Mouse (Mus musculus) adrenal gland, postnatal 10 days (tissue): ENCODE results near the gene Iqschfp. TPM values are rescaled to one million over a fixed set of nuclear protein-coding genes. Genes with fewer than 3 reads are reported as not detected.
A peak's percentile ranks its signal among the peaks of the same experiment; 100 is the strongest.

ENCODE experiments used
- DNase-seq: peaks from one replicate; pipeline ENCODE4 v3.0.0; 2021; ENCODE audit warnings: mixed read lengths
- total RNA-seq, 2 experiments: library from RNA; stranded (reverse); gene quantifications; 2 replicates each; pipeline ENCODE4 v1.2.3; 2021

Gene Iqschfp
- total RNA-seq, 2 experiments from 2014 or later = not detected

DNA sequence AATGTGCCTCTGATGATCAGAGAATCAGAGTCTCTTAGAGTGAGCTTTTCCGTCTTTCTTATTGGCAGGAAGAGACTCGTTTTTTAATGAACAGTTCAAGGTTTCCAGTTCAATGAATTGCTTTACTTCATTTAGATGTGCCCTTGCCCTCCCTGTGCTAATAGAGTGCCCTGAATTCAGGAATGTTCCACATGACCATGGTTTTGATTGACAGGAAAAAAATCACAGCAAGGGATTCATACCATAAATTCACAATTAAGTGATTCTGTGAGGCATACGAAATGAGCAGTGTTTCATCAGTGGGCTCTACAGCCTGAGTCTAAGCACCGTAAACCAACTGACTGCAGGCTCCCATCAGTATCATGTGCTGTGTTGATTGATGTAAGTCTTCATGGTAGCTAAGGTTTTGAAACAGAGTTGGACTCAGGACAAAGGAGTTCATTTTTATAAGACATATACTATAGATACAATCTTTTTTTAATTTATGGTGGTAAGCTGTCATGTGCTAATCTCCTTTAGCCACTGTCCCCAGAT is 312.0 kb downstream of the Iqschfp start:
- DNase-seq = no peak

GRCm38 (mm10) chr3:68210422-68210821 is 318.4 kb downstream of the Iqschfp start:
- DNase-seq = no peak

GRCm38 (mm10) chr3:68221452-68221851 is 329.4 kb downstream of the Iqschfp start:
- no peak for DNase-seq

DNA sequence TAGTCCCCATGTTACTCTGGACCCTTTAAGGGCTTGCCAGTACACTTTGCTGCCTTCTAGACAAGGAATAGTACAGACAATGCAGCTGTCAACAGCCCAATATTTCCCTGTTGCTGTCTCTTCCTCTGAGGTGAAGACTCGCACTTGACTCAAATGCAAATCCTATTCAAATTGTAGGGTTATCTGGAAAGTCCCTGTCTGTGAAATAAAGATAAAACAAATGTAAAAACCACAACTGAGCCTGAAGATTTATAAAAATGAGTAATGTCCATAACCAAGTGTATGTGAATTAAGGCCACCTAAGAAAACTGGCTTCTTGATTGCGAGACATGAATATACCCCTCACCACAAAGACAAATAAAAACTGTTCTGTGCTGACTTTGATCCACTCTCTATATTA is 347.9 kb downstream of the Iqschfp start:
- DNase-seq = no peak

DNA sequence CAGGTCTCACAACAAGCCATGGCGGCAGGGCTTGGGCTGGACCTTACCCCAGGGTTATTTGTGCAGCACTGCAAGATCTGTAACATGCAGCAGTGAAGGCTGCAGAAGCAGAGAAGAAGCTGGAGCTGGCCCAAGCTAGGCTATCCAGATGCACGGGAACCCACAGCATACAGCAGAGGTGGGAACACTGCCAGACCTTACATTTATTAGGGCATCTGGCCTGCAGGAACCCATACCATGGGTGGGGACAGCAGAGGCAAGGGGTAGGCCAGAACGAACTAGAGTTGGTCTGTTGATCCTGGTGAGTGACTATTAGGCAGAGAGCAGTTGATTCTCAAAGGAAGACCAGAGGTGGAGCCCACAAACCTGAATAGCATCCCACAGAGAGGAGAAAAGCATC is 351.2 kb downstream of the Iqschfp start:
- no peak for DNase-seq

DNA sequence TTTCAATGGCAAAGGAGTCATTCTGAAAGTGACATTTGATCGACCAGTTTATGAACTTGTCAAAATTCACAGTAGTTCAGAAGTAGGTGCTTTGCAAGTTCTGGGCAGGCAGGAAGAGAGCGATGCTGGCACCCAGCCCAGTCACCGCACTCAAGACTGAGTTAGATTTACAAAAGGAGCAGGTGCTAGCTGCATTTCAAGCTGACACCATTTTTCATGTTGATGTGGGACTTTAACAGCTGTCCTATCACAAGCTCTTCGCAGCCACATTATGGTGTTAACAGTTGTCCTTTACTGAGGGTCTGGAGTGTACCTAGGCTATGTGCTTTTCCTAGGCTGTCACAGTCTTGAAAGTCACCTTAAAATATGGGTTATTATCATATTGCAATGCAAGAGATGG is 354.1 kb downstream of the Iqschfp start:
- no peak for DNase-seq

DNA sequence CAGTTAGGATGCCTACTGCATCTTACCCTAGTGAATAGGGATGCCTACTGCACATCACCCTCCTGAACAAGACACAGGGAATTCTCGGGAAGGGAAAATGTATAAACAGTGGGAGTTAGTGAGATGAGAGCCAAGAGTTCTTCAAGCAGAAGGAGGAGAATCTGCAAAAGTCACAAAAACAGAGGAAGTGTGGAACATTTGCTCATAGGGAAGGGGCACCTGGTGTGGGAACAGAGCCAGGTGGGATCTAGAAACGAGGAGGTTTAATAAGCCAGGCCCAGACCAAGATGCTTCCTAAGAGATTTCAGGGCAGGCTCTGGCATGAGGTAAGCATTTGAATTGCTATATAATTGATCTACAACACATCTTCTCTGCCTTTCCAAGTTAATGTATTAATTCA is 358.6 kb downstream of the Iqschfp start:
- DNase-seq = no peak

DNA sequence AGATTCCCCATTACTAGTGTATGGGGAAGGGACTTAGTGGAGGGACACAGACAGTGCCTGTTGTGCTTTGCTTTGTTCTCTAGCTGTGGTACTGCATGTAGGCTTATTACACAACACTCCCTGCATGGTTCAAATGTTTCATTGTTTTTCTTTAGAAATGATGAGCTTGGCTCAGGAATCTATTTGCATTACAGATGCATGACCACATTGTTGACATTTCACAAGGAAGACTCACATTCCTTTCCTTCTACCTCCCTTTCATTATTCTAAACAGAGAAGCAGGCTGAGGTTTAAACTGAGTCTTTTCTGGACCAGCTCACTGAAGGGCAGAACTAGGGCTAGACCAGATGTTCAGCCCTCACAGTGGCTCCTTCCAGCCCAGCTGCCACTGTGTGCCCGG is 360.3 kb downstream of the Iqschfp start:
- no peak for DNase-seq

GRCm38 (mm10) chr3:68262304-68262703 is 370.3 kb downstream of the Iqschfp start:
- peak; percentile 3 for DNase-seq

- no peak for DNase-seq
Measured at GRCm38 (mm10) chr3:68267905-68268304, 375.9 kb downstream of the Iqschfp start.

DNA sequence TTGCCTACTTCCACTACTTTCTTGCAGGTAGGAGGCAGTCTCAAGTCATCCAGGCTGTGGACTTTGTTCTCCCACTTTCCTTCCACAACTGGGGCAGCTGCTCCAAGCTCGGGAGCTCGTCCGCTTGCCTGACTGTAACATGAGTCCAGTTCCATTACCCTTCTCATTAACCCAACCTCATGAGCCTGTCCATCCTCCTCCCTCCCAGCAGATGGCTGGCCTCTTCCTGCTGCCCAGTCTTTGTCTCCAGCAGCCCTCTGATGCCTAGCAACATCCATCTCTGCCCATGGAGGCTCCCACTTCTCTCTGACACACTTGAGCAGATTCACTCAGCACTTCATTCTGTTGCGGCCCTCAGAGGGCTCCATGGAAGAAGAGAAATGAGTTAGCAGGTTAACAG is 377.2 kb downstream of the Iqschfp start:
- no peak for DNase-seq

DNA sequence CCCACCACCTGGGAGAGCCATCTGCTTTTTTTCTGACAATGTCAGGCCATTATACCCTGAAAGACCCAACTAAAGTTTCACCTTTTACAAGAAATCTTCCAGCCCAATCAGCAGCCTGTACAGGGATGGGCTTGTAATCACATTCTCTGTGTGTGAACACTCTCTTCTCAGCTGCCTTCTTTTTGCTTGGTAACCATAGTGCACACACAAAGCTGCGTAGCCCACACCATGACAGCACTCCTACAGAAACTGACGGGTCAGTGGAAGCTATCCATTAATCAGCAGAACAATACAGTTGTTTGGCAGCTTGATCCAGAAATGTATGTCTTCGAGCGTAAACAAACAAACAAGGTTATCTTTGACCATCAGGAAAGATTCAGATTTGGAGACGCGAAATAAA is 378.2 kb downstream of the Iqschfp start:
- no peak for DNase-seq

GRCm38 (mm10) chr3:68271457-68271856 is 379.4 kb downstream of the Iqschfp start:
- no peak for DNase-seq

DNA sequence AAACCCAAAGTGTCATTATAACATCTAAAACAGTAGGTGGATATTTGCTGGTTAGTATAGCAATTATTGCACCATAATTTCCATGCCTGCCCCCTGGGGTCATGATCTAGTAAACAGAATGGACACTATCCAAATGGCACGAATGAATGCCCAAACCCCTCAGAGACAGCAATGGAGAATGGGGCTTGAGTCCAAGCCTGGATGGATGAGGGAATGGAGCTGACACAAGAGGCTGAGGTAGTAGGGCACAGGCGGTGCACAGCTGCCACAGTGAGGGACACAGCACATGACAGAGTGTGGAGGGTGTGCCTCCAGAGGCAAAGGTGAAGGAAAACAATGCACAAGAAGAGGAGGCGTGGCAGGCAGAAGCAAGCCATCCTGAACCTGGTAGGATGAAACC is 379.8 kb downstream of the Iqschfp start:
- peak; percentile 20 for DNase-seq

GRCm38 (mm10) chr3:68282844-68283594 is 391.0 kb downstream of the Iqschfp start:
- DNase-seq = no peak

DNA sequence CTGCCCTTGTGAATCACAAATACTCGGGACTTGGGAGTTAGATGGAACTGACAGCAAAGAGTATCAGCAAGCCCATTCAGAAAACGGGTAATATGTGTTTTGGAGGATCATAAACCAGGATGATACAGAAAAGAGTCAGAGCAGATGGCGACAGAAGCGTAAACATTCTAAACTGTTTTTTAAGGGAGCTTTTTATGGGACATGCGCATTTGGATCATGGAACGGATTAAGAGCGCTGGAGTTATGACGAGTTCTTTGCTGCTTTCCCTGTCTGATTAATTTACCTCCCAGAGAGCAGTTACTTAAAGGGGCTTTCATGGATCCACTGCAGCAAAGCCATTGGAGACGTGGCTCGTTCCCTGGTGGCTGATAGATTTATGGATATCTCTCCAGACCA is 391.6 kb downstream of the Iqschfp start:
- no peak for DNase-seq

DNA sequence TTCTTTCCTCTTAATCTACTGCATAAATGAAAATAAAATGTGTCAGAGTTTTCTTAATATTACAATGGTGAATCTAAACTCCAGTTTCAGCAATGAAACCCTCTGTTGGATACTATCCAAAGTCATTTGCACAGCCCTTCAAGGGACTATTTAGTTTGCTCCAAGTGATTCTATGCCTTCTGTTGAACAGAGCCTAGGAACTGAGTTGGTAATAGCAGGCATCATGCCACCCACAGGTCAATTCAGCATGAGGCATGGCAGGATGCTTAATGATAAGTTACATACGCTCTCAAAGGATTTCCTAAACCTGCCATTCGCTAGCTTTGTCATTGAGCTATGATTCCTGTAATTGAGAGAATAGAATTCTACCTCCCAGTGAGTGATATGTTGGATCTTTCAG is 392.5 kb downstream of the Iqschfp start:
- DNase-seq = no peak

GRCm38 (mm10) chr3:68296752-68297151 is 404.7 kb downstream of the Iqschfp start:
- DNase-seq = no peak

DNA sequence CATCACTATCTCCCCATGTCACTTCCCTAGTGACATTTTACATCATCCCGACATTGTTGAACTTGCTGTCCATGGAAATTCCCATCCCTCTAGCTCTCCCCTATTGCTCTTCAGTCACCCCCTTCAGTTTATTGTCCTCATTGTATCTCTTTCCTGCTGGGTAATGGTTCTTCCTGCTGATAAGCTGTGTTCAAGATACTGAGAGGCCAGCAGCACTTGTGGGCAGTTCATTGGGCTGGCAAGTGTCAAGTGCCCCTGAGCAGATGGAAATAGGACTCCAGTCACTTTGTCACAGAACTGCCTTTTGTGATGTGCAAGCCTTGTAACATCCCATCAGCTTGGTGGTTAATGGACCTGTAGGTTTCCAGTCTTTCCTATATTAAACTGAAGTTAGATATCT is 413.6 kb downstream of the Iqschfp start:
- no peak for DNase-seq

DNA sequence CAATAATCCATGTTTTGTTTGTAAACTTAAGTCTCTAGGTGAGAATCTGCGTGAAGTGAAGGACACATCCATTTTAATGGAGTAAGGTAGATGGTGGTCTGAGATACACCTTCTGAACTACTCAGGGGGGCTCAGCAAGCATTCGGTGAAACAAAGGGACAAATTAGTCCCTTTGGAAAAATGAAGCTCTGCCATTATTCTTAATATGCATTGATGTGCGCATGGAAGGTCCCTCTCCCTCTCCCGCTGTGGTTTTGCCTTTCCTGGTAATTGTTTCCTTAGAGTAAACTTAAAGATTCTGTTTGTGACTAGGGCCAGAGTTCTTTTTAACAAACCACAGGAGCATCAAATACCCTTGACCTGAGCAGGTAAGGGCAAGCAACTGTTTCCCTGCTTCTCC is 414.7 kb downstream of the Iqschfp start:
- no peak for DNase-seq

DNA sequence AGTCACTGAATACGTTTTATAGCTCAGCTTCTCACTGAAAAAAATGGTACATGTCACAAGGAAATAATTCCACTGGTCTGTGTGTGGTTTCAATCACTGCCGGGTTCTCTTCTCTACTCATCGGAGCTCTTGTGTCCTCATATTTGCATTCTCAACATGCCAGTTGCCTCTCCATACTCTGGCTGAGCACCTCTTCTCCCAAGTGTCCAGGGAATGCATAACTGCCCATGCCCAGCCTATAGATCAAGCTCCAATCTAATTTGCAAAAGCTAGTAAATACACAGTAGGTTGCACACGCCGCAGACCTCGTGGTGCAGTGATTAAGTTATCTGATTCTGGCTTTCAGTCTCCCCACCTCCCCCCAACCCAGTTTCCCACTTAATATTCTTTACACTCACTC is 433.5 kb downstream of the Iqschfp start:
- DNase-seq = no peak

GRCm38 (mm10) chr3:68332515-68332914 is 440.5 kb downstream of the Iqschfp start:
- DNase-seq = no peak

DNA sequence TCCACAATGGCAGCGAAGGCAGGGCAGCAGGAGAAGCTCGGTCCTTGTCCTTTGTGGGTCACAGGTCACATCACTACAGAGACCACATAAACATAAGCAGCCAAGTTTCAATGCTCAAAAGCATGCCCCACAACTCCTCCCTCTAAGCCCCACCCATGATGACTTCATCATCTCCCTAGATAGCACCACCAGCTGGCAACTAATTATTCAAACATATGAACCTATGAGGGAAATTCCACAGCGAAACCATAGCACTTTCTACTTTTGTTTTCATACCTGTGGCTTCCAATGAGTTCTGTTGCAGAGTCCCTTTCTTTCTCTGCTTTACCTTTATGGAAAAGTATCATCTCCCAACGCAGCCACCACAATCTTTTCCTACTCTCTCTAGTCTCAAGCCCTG is 443.5 kb downstream of the Iqschfp start:
- DNase-seq = no peak

DNA sequence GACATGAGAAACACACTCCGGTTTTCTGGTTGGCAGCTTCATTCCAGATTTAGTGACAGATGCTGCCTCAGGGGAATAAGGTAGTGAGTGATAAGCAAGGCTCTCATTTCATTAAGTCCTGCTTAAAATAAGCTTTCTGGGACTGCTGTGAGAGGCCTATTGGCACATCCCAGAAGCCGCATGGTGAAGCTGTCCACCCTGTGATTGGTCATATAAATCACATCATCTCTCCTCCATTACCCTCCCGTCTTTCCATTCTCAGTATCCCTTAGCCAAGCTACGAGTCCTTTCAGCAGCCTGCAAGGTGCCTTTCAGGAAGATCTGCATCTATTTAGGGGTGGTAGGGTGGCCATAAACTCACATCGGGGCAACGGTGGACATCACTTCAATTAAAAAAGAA is 458.6 kb downstream of the Iqschfp start:
- no peak for DNase-seq

DNA sequence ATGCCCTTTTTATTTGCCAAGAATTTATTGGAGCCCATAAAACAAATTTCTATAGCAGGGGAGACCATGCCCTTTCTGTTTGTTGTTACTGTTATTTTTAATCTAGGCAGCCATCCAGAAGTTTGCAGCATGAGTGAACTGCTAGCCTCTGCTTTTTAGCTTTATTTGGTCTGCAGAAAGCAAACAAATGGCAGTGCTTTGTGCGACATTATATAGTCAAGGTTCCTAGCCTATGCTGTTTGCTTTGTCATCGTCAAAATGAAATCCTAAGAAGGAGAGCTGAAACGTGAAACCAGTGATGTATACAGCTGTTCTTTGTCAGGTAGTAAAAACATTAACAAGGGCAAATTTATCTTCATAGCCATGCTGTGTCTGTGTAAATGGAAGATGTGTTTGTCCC is 459.4 kb downstream of the Iqschfp start:
- DNase-seq = no peak
